Mouse (Mus musculus): ENCODE results near the gene Rbpjl.

Gene Rbpjl

DNA sequence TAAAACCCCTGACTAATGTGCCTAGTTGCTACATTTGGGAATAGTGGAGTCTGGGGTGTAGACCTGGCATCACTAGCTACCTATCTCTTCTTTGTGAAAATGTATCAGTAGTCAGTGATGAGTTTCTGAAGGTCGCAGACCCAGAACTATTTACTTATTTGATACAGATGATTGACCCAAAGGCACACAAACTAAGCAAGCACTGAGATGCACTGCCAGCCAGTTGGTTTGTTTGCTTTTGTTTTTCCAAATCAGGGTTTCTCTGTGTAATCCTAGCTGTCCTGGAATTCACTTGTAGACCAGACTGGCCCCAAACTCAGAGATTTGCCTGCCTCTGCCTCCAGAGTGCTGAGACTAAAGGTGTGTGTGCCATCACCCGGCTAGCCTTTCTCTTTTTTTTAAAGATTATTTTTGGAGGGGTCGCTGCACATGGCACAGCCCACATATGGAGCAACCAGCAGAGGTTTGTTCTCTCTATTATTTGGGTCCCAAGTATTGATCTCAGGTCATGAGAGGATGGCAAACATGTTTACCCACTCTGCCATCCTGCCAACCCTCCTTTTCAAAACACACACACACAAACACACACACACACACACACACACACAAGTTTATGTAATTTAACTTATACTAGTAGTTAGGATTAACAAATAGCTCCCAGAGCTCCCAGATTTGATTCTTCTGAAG is 42.6 kb downstream of the Rbpjl start:
- DNase-seq (ENCODE audit: low read depth) = no peak

DNA sequence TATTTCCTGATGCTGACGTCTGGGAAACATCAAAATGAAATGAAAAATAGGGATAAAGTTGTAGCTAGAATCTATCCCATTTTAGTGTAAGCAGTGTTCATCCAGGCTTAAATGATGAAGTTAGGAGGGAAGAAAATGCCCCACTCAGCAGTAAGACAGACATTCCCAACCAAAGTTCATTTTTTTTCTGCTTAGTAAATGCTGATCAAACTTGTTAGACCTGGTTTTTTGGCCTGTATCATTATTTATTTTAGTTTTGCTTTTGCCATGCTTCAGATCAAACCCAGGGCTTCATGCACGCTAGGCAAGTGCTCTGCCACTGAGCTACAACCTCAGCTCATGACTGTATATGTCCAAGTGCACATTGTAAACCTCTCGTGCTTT is 43.1 kb downstream of the Rbpjl start:
- DNase-seq (ENCODE audit: low read depth) = no peak

DNA sequence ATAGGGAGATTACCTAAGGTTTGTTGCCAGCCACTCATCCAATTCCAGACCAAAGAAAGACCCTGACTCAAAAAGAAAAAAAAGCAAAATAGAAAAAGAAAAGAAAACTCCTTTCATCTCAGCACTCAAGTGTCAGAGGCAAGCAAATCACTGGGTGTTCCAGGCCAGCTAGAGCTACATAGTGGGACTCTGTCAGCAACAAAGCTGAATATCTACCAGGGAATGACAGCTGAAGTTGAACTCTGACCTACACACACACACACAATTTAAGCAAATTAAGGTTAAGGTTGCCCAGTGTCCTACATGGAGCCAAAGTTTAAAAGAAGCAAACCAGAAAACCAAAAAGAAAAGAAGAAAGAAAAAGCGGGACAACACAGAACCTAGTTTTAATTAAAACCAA is 45.2 kb downstream of the Rbpjl start:
- no peak for DNase-seq (ENCODE audit: low read depth)

DNA sequence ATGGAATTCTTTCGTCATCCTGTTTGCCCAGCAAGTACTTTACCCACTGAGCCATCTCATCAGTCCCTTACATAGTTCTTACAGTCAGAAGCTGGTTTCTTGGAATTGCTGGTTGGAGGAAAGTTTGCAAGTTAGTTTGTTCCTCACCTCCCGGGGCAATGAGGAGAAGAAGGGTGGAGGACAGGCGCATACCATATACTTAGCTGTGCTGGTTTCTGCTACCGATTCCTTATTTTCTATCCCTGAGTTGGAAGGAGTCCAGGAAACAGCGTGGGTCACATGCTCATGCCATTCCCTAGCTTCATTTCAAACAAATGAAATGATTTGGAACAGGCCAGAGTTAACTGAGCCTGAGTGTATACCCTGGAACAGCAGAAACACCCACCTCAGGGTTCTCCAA is 46.0 kb downstream of the Rbpjl start:
- peak; percentile 36 for DNase-seq (ENCODE audit: low read depth)

DNA sequence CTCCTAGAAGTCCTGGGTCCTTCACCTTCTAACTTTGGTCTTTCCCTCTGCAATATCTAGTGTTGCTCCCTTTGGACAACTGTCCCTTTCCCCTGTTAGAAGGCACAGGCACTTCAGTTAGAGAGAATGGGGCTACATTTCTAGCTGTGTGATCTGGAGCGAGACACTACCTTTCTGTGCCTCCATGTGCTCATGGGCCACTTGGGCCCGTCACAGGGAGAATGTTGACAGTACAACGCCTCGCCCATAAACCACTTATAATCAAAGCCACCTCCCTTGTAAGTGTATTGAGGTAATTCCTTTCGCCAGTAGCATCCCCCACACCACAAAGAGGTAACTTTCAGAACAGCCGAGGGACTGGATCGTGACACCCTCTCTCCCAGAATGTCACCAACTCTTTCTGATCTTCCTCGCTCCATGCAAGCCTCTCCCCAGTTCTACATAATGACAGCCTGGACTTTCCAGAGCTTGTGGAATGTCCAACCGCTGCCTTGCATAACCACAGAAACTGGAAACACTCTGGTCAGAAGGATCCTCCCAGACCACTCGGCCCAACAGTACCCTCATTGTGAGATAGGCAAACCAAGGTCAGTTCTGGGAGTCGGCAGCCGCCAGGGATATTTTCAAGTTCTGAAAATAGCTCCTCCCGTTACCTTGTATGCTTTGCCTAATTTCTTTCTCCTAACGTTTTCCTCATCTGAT is 46.6 kb downstream of the Rbpjl start:
- no peak for DNase-seq (ENCODE audit: low read depth)

DNA sequence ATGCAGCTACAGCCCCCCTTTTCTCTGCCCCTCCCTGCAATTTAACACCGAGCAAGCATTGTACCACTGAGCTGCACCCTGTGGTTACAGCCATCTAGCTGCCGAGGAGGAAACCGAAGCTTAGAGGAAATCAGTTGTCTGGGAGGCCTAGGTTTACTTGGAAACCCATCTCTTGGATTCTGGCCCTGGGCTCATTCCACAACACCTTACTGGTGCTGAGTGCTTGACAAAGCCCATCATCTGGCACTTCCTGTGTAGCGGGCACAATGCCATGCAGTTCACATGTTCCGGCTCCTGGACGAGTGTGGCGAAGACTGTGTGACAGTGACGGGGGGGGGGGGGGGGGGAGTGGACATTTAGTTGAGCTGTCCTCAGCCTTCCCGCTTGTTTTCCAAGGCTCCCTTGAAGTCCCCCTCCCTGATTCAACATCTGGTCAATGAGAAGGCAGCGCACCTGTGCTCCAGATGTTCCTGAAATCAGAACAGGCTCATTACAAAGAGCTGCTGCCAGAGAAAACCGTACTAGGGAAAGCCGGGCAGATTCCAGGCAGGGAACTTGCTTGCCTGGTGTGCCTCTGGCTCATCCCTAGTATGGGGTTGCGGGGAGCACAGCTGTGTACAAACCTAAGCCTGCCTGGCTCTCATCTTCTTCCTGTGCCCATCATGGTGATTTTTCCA is 49.2 kb downstream of the Rbpjl start:
- peak; percentile 47 for DNase-seq (ENCODE audit: low read depth)

DNA sequence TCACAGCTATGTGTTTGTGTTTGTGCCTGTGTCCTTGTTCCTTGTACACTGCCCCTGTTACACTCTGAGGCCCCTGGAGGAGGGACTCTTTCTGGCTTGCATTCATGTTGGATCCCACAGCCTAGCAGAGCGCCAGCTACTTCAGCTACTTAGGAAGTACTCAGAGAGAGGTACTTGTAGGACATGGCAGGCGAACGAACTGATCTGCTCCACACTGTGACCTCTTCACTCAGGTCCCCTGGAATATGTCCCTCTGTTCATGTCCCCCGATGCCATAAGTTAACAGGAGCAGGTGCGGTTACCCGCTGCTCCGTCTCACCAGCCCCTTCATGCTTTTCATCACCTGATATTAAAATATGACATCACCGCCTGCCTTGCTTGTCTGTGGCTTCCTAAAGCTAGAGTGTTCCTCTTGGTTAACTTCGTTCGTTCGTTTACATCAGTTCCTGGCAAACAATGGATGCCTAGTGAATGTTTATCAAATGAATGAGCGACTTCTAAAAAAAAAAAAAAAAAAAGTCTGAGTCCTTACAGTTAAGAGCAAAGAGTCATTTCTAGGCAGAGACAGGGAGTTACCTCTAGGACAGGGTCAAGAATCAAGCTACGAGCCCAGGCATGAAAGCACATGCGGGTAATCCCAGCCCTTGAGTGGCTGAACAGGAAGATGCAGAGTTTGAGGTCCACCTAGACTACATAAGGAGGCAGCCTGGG is 50.3 kb downstream of the Rbpjl start:
- DNase-seq (ENCODE audit: low read depth) = no peak

DNA sequence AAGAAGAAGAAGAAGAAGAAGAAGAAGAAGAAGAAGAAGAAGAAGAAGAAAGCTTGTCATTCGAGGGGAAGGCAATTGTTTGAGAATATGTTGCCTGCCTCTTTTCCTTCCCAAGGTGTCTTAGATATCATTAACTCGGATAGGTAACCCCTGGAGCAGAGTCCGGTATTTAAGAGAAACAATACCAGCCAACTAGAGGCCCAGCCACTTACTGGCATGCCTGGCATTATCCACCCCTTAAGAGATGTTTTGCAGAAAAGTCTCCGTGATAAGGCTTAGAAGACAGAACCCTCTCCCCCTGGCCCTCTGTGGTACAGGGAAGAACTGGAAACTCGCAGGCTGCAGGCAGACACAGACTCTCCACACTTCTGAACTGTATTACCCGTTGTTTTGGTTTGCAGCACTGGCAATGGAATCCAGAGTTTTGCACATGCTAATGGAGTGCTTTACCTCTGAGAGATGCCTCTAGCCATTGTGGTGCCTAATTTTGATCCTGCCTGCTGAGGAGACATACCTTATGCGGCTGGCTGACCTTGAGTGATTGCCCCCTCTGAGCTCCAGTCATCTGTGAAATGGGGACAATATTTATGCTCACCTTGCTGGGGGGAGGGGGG is 51.1 kb downstream of the Rbpjl start:
- DNase-seq (ENCODE audit: low read depth) = no peak

DNA sequence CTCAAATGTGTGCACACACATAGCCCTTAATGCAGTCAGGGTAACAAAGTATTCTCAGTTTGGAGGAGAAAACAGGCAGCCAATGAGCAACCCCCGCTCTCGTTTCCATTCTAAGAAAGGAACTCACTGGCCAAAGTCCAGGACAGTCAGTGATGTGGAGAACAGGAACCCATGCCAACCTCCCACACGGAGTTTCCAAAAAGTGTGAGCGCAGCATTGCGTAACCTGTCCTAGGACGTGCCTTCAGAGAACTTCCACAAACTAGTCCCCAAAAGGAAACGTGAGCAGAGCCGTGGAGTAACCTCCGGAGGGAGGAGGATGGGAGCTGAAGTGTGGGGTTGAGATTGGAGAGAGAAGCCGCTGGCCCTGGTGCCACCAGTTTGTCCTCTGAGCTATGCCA is 51.9 kb downstream of the Rbpjl start:
- peak; percentile 98 for DNase-seq (ENCODE audit: low read depth)

DNA sequence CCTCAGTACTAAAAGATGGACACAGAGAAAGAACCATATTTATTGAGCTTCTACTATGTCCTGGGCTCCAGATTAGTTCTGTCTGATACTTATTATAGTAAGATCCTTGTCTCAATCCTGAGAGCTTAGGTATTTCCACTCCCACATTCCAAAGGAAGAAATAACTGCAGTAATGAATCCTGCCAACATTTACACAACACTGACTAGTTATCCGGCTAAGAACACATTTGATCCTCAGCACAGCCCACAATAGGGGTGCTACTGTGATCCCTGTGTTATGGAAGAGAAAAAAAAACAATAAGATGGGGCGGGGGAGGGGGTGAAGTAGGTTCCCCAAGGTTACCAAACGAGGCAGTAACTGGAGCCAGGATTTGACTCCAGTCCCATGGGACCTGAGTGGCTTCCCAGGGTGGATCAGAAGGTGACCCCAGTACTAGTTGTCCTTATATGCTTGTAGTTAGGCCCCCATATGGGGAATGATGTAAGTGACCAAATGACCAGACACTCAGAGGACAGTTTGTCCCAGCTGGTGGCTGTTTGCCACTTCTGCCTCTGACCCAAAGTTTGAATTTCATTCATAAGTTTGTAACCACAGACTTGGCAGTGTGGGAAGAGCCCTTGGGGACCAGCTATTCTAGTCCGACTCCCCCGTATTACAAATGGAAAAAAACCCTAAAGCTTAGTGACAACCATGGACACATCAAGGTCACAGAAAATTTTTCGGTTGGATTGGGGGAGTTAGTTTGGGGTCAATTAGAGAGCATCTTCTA is 52.7 kb downstream of the Rbpjl start:
- DNase-seq (ENCODE audit: low read depth) = peak; percentile 68

DNA sequence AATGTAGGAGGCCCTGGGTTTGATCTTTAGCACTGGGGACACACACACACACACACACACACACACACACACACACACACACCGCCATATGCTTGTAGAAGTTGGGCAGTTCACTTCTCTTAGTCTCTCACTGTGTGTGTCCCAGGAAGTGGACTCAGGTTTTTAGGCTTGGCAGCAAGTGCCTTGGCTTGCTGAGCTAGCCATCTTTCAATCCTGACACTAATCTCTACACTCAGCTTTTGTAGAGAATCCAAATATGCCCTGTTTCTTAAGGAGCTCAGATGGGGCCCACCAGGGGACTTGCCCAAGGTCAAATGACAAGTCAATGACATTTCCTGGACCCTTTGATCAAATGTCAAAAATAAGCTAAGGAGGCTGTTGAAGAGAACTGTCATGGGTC is 53.5 kb downstream of the Rbpjl start:
- peak; percentile 53 for DNase-seq (ENCODE audit: low read depth)

DNA sequence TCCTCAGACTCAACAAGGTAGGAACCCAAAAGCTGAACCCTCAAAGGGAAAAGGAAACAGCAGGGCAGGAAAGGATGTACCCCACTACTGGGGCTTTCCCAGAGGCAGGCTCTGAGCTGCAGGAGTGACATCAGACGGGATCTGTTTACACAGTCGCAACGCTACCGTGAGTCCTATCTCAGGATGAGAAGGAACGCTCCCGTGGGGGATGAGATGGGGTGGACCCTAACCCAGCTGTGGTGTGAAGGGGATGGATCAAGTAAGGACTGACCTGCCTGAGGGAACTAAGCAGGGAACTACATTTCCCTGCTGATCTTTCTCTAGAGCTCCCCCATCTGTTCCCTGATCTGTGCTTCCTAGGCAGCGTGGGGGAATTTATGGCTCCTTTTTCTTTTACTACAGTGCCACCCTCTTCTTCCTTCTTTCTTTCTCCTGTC is 53.9 kb downstream of the Rbpjl start, which contains the start of gene Sys1:
Gene Sys1, plus strand, starts transcription at position 101 of the 437 bp plus-strand sequence.
- DNase-seq (ENCODE audit: low read depth) = peak; percentile 72

DNA sequence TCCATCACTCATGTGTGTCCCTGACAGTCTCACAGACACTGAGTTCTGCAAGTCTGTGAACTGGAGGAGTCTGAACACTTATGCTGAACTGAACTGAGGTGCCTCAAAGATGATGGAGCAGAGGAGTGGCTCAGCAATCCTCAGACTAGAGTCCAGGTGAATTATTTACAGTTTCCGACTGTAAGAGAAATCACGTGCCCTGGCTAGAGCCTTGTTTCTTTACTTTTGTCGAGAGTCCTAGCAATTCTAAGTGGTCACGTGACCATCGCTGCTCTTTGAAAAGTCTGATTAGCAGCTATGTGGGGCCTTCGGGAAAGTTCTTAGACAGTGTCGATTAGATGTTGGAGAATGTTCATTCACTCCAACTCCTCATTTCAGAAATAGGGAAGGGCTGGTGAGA is 55.0 kb downstream of the Rbpjl start:
- no peak for DNase-seq (ENCODE audit: low read depth)

DNA sequence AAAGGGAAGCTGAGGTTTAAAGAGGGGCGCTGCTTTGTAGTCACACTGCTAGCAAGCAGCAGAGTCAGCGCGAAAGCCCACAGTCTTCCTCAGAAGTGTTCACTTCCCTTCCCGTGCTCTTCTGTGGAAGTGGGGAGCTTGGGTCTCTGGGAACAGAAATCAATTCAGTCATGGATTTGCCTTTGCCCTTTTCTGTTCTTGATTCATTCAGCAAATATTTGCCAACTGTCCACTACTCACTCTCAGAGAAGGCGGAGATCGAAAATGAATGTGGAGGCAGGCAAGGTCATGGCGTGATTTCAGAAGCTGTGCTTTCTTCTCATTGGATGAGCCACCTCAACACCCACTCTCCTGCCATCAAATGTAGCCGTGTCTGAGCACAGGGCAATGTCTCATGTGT is 55.6 kb downstream of the Rbpjl start:
- no peak for DNase-seq (ENCODE audit: low read depth)

DNA sequence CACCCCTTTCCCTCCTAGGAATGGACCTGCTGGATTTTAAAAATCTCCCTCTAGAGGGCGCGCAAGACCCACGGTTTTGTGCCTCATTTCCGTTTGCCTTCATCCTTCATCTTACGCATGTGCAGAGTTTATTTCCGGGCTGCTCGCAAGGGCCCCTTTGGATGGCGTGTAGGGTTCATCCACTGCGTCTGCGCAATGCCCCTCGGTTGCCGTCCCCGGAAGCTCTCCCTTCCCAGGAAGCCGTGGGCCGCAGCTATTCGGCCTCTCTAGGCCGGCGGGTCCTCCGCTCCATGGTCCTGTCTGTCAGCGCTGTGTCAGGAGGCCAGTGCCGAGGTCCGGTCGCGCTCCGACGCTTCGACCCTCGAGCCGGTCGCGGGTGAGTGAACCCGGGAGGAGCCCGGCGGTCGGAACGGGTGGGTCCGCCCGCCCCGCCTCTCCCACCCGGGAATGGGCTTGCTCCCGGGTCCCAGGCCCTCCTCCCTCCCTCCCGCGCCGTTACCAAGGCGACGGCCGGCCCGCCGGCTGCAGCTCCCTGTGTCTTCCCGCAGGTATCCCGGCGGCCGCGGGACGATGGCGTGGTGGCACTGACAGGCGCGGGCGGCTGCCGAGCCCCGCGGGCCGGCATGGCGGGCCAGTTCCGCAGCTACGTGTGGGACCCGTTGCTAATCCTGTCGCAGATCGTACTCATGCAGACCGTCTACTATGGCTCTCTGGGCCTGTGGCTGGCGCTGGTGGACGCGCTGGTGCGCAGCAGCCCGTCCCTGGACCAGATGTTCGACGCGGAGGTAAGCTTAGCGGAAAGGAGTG is 58.0 kb downstream of the Rbpjl start, which contains the start of gene Gm20458:
Gene Gm20458, plus strand, starts transcription at position 223 of the 807 bp plus-strand sequence.
- DNase-seq (ENCODE audit: low read depth) = peak; percentile 98

Measured in NIH3T3 (cell line).